Mouse (Mus musculus) forebrain, embryonic 11.5 days (tissue): ENCODE results near the gene Ugt1a9. TPM values are rescaled to one million over a fixed set of nuclear protein-coding genes. Genes with fewer than 3 reads are reported as not detected.
"Not testable (repeated sequence)": the region's sequence is repeated elsewhere in the genome, so short reads cannot be mapped to it uniquely, and the experiment has no call there.

Experiments
- ATAC-seq: fragments of 200-750 bp; cut with Nextera tagmentation; replicated peaks from 2 replicates; pipeline ENCODE4 v1.8.0; 2017; ENCODE audit warnings: moderate TSS enrichment; ENCODE audit not compliant: low FRiP score
- DNase-seq: peaks from one replicate; pipeline ENCODE4 v3.0.0-alpha.2; 2017; ENCODE audit warnings: low spot score
- H3K27ac ChIP-seq: fragments of 300-500 bp; sonication (generic); 2 replicates; pipeline ENCODE4 v1.5.1; 2014; ENCODE audit warnings: low read depth, low read length
- H3K27me3 ChIP-seq: fragments of 300-500 bp; sonication (generic); 2 replicates; pipeline ENCODE4 v1.6.1; 2014; ENCODE audit warnings: mild to moderate bottlenecking, low read length, mixed read lengths; ENCODE audit not compliant: control insufficient read depth, insufficient read depth
- H3K36me3 ChIP-seq: fragments of 300-500 bp; sonication (generic); 2 replicates; pipeline ENCODE4 v1.6.1; 2014; ENCODE audit warnings: mild to moderate bottlenecking, low read length, moderate library complexity, mixed read lengths; ENCODE audit not compliant: control insufficient read depth, insufficient read depth
- H3K4me1 ChIP-seq: fragments of 300-500 bp; sonication (generic); replicated peaks from 2 replicates; pipeline ENCODE4 v1.6.1; 2014; ENCODE audit warnings: low read length, mixed read lengths; ENCODE audit not compliant: control insufficient read depth, insufficient read depth
- H3K4me2 ChIP-seq: fragments of 300-500 bp; sonication (generic); 2 replicates; pipeline ENCODE4 v1.6.1; 2014; ENCODE audit warnings: low read depth, mild to moderate bottlenecking, low read length, moderate library complexity, mixed read lengths; ENCODE audit not compliant: severe bottlenecking
- H3K4me3 ChIP-seq: fragments of 300-500 bp; sonication (generic); 2 replicates; pipeline ENCODE4 v1.5.1; 2014; ENCODE audit warnings: low read depth, low read length
- H3K9ac ChIP-seq: fragments of 300-500 bp; sonication (generic); 2 replicates; pipeline ENCODE4 v1.6.1; 2014; ENCODE audit warnings: low read length
- H3K9me3 ChIP-seq: fragments of 300-500 bp; sonication (generic); 2 replicates; pipeline ENCODE4 v1.6.1; 2016; ENCODE audit warnings: low read length, mixed read lengths; ENCODE audit not compliant: control insufficient read depth
- WGBS: fragments of 180-500 bp; shearing (Covaris S2); extraction: QIAGEN DNeasy Blood & Tissue Kit; methylation state at CpG from one replicate; pipeline ENCODE4 v1.1.7; 2014; 5-methylcytosine and 5-hydroxymethylcytosine counted together
- polyA plus RNA-seq: library from polyadenylated mRNA; unstranded; fragments of >200 nt; fragmentation: Nextera tagmentation; extraction: Ambion mirVana; gene quantifications from 2 replicates; pipeline ENCODE4 v1.2.1, GENCODE M21; 2014

The Ugt1a9 gene
- polyA plus RNA-seq, 1 experiment from 2014 or later: not detected

GRCm38 (mm10) chr1:88217144-88217543 lies 146.5 kb downstream of the Ugt1a9 start:
- Histone ChIP-seq H3K4me3 (no peak overlapping the region), H3K36me3 (no peaks in the 10 kb centered on the region), H3K27ac (no peak overlapping the region), H3K9me3 (peaks cover 53% of the 10 kb centered on the region), H3K4me2 (no peak overlapping the region), H3K4me1 (no peaks in the 10 kb centered on the region), H3K9ac (no peak overlapping the region), H3K27me3 (no peaks in the 10 kb centered on the region)
- WGBS: 68% methylated on average over 2 of the region's 2 CpGs
- ATAC-seq (no peak), DNase-seq (peak; percentile 55)

GRCm38 (mm10) chr1:88217576-88217975 lies 147.0 kb downstream of the Ugt1a9 start:
- ATAC-seq (no peak), DNase-seq (no peak)
- no peak overlapping the region for H3K9ac ChIP-seq
- WGBS: 48% methylated on average over 3 of the region's 3 CpGs
- no peaks in the 10 kb centered on the region for H3K4me1 ChIP-seq
- H3K36me3 ChIP-seq: no peaks in the 10 kb centered on the region
- no peak overlapping the region for H3K4me2 ChIP-seq
- peaks cover 50% of the 10 kb centered on the region for H3K9me3 ChIP-seq
- H3K4me3 ChIP-seq: no peak overlapping the region
- H3K27me3 ChIP-seq: no peaks in the 10 kb centered on the region
- H3K27ac ChIP-seq: no peak overlapping the region

GRCm38 (mm10) chr1:88218051-88218450 lies 147.5 kb downstream of the Ugt1a9 start:
- H3K27ac ChIP-seq: no peak overlapping the region
- 72% methylated on average over 9 of the region's 9 CpGs for WGBS
- no peaks in the 10 kb centered on the region for H3K4me1 ChIP-seq
- H3K4me2 ChIP-seq: no peak overlapping the region
- no peaks in the 10 kb centered on the region for H3K27me3 ChIP-seq
- peaks cover 45% of the 10 kb centered on the region for H3K9me3 ChIP-seq
- H3K4me3 ChIP-seq: no peak overlapping the region
- no peaks in the 10 kb centered on the region for H3K36me3 ChIP-seq
- ATAC-seq: no peak
- peak; percentile 64 for DNase-seq
- H3K9ac ChIP-seq: no peak overlapping the region

- no peak overlapping the region for H3K4me2 ChIP-seq
- no peak overlapping the region for H3K4me3 ChIP-seq
- H3K4me1 ChIP-seq: no peaks in the 10 kb centered on the region
- 55% methylated on average over 4 of the region's 4 CpGs for WGBS
- ATAC-seq (no peak), DNase-seq (peak; percentile 57)
- no peak overlapping the region for H3K27ac ChIP-seq
- no peak overlapping the region for H3K9ac ChIP-seq
- no peaks in the 10 kb centered on the region for H3K27me3 ChIP-seq
- peaks cover 40% of the 10 kb centered on the region for H3K9me3 ChIP-seq
- H3K36me3 ChIP-seq: no peaks in the 10 kb centered on the region
Measured at GRCm38 (mm10) chr1:88218591-88218990, 148.0 kb downstream of the Ugt1a9 start.

- Histone ChIP-seq H3K4me2 (no peak overlapping the region), H3K9ac (no peak overlapping the region), H3K36me3 (no peaks in the 10 kb centered on the region), H3K9me3 (peaks cover 35% of the 10 kb centered on the region), H3K4me3 (no peak overlapping the region), H3K27me3 (no peaks in the 10 kb centered on the region), H3K4me1 (no peaks in the 10 kb centered on the region), H3K27ac (no peak overlapping the region)
- 22% methylated on average over 1 of the region's 1 CpGs for WGBS
- ATAC-seq (no peak), DNase-seq (peak; percentile 52)
Measured at GRCm38 (mm10) chr1:88219054-88219453, 148.5 kb downstream of the Ugt1a9 start.

- no peaks in the 10 kb centered on the region for H3K27me3 ChIP-seq
- H3K4me3 ChIP-seq: no peak overlapping the region
- no peaks in the 10 kb centered on the region for H3K36me3 ChIP-seq
- DNase-seq: no peak
- no peak overlapping the region for H3K4me2 ChIP-seq
- H3K27ac ChIP-seq: no peak overlapping the region
- no peak overlapping the region for H3K9ac ChIP-seq
- H3K4me1 ChIP-seq: no peaks in the 10 kb centered on the region
- H3K9me3 ChIP-seq: peaks cover 25% of the 10 kb centered on the region
- ATAC-seq: no peak
Measured at GRCm38 (mm10) chr1:88220336-88220735, 149.7 kb downstream of the Ugt1a9 start.

- Histone ChIP-seq H3K27me3 (no peaks in the 10 kb centered on the region), H3K36me3 (no peaks in the 10 kb centered on the region), H3K9ac (no peak overlapping the region), H3K4me1 (no peaks in the 10 kb centered on the region), H3K9me3 (peaks cover 28% of the 10 kb centered on the region), H3K4me3 (no peak overlapping the region), H3K4me2 (no peak overlapping the region), H3K27ac (no peak overlapping the region)
- WGBS: 55% methylated on average over 2 of the region's 2 CpGs
- ATAC-seq (no peak), DNase-seq (no peak)
Measured at GRCm38 (mm10) chr1:88222216-88222615, 151.6 kb downstream of the Ugt1a9 start.

GRCm38 (mm10) chr1:88223011-88223515 lies 152.5 kb downstream of the Ugt1a9 start:
- H3K4me2 ChIP-seq, H3K9ac ChIP-seq, H3K36me3 ChIP-seq, H3K4me1 ChIP-seq, H3K4me3 ChIP-seq, H3K27ac ChIP-seq, ATAC-seq, H3K27me3 ChIP-seq: not testable (repeated sequence)
- peaks cover 31% of the 10 kb centered on the region for H3K9me3 ChIP-seq
- DNase-seq: peak; percentile 53

GRCm38 (mm10) chr1:88223591-88223990 lies 153.0 kb downstream of the Ugt1a9 start:
- Histone ChIP-seq H3K4me3 (no peak overlapping the region), H3K27me3 (no peaks in the 10 kb centered on the region), H3K36me3 (no peaks in the 10 kb centered on the region), H3K4me1 (no peaks in the 10 kb centered on the region), H3K4me2 (no peak overlapping the region), H3K9ac (no peak overlapping the region), H3K27ac (no peak overlapping the region), H3K9me3 (peaks cover 36% of the 10 kb centered on the region)
- DNase-seq (peak; percentile 54), ATAC-seq (no peak)
- WGBS: 53% methylated on average over 1 of the region's 1 CpGs
